Mouse (Mus musculus) right cerebral cortex, postnatal 14 days (tissue): ENCODE measurements around the gene Fuca1.
"Not testable (repeated sequence)": the region's sequence is repeated elsewhere in the genome, so short reads cannot be mapped to it uniquely, and the experiment has no call there.

Experiments used
- DNase-seq: peaks from one replicate; pipeline ENCODE4 v3.0.0; 2022

Fuca1 gene

DNA sequence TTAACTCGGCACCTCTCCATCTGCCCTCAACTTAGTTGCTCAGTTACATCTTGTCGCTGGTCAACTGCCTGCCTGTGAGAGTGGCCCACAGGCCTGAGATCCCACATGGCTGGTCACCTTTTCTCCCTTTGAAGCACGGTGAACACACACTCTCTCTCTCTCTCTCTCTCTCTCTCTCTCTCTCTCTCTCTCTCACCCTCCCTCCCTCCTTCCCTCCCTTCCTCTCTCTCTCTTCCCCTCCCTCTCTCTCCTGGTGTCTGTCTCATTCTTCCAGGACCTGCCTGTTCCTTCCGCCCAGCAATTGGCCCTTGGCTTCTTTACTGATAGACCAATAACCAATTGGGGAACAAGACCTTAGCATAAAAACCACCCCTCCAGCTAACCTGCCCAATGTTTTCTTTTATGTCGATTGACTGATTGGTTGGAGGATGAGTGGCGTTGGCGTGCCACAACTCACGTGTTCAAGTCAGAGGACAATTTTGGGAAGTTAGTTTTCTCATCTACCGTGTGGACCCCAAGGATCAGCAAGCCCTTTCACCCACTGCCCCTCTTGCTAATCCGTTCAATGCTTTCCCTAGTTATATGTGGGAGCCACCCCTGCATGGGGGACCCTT is 5.8 kb downstream of the Fuca1 start:
- DNase-seq, result no peak

DNA sequence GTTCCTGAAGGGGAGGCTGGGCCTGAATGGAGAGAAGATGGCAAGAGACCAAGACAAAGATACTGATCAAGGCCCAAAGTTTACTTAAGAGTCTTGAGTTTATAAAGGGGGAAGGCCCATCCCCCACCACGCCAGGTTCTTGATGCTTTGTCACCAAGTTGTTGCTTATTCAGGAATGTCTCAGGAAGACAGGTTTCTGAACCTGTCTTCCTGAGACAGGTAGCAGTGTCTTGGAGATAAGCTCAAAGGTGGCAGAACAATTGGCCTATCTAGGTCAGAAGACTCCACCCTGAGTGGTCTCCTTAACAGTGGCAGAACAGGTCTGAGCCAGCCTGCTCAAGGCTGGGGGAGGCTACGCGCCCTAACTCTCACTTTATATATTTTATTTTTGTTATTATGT is 6.3 kb downstream of the Fuca1 start:
- no peak for DNase-seq

DNA sequence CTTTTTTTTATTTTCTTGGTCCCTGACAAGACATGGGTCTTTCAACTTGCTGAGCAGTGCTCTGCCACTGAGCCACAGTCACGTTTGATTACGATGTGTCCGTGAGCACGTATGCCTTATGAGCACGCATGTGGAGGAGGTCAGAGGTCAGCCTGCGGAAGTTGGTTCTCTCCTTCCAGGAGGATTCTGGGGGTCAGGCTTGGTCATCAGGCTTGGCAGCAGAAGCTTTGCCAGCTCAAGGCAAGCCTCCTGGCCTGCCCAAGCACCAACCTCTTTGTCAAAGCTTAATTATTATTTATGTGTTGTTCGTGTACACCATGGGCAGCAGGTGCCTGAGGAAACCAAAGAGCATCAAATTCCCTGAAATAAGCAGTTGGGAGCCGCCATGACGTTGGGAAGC is 7.8 kb downstream of the Fuca1 start:
- no peak for DNase-seq

DNA sequence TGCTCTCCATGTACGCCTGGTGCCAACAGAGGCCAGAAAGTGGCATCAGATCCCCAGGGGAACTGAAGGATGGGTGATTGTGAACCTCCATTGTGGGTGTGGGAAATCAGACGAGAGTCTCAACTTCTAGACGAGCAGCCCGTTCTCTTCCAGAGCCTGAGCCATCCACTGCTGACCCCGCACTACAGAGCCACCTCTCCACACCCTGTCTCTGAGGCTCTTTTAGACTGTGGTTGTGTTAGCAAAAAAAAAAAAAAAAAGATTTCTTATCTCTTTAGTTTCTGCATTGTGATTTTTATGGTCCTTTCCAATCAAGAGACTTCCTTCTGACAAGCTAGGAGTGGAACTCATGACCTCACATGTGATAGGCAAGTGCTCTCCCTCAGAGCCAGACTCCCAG is 8.9 kb downstream of the Fuca1 start:
- no peak for DNase-seq

- DNase-seq, result no peak
Measured at GRCm38 (mm10) chr4:135929828-135930227, 9.3 kb downstream of the Fuca1 start.

DNA sequence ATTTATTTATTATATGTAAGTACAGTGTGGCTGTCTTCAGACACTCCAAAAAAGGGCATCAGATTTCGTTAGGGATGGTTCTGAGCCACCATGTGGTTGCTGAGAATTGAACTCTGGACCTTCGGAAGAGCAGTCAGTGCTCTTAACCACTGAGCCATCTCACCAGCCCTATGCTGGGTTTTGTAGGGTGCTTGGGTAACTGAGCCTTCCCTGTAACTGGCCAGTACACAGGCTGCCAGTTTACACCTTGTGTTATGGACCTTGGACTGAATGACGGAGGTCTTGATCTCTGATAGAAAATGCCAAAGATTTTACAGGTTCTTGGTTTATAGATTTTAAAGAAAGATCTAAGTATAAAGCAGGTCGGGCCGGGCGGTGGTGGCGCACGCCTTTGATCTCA is 9.7 kb downstream of the Fuca1 start:
- no peak for DNase-seq

DNA sequence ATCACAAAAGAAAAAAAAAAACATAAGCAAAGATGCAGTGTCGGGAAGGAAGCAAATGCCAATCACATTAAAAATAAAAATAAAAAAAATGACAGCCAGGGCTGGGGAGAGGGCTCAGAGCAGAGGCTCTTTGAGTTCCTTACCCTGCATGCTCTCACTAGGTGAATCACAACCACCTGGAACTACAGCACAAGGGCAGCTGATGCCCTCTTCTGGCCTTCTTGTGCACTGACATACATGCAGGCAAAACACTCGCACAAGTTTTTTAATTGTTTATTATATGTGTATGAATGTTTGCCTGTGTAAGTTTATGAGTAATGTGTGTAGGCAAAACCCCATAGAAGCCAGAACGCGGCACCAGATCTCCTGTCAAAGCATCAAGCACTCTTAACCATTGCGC is 11.3 kb downstream of the Fuca1 start:
- no peak for DNase-seq

DNA sequence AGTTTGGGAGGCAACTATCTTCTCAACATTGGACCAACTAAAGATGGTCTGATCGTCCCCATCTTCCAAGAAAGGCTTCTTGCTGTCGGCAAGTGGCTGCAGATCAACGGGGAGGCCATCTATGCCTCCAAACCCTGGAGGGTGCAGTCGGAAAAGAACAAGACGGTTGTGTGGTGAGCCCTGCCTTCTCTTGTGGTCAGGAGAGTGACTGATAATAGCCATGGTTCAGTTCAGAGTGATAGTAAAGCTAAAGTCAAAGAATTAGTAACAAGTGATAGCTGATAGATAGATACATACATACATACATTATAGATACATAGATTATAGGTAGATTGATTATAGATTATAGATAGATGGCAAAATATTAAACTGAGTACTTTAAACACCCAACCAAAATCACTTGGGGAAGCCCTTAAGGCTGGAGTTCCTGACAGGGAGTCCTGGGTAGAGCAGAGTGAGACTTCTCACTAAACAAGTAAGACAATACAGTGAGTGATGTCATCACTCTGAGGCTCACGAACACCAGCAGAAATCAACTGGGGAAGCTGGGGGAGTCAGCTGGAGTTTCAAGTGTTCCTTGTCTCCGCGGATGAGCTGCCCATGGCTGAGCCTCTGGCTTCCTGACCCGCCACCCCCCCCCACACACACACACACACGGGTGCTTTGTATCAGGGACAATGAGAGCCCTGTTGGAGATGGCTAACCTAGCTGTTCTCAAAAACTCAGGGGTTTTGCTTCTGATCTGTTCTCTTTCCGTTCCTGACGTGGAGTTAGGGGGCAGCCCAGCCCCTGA is 14.4 kb downstream of the Fuca1 start:
- DNase-seq, result no peak

DNA sequence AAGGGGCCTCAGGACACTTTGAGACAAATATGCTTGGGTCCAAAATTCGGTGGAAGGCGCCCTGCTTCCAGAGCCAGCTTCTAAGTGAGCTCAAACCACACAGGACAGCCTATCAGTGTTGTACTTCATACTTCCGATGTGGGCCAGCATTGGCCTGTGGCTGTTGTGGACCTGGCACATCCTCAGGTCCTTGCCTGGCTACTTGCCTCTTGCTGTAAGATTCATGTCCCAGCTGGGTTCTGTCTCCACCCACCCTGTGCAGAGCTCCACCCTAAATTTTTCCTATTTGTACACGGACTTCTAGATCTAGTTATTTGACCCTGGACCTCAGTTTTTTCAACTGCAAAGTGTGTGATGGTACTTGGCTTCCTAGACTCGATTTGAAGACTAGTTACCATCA is 15.0 kb downstream of the Fuca1 start:
- DNase-seq, result no peak

GRCm38 (mm10) chr4:135938858-135939257 is 18.3 kb downstream of the Fuca1 start:
- DNase-seq, result no peak

- DNase-seq, result not testable (repeated sequence)
Measured at GRCm38 (mm10) chr4:135941026-135941425, 20.5 kb downstream of the Fuca1 start.

GRCm38 (mm10) chr4:135942193-135942592 is 21.7 kb downstream of the Fuca1 start:
- DNase-seq, result no peak

GRCm38 (mm10) chr4:135943389-135943788 is 22.9 kb downstream of the Fuca1 start:
- no peak for DNase-seq

DNA sequence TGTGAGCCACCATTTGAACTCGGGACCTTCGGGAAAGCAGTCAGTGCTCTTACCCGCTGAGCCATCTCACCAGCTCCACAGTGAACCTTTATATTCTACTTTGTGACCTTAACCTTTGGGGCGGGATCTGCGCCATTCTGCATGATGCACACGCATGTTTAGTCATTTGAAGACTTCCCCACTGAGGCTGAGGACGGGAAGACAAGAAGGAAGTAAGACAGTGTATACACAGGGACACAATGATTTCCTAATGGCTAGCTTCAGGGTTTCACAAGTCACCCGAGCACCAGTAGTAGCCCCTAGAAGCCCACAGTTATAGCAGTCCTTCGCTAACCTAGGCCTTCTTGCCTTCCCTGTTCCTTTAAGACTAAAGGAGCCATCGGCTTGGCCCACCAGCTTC is 25.2 kb downstream of the Fuca1 start:
- no peak for DNase-seq

GRCm38 (mm10) chr4:135946278-135946658 is 25.7 kb downstream of the Fuca1 start, which contains the start of gene Hmgcl:
Gene Hmgcl (plus strand): TSS chr4:135946448.
- peak; percentile 94 for DNase-seq

- DNase-seq, result no peak
Measured at GRCm38 (mm10) chr4:135946659-135947301, 26.2 kb downstream of the Fuca1 start.

- no peak for DNase-seq
Measured at GRCm38 (mm10) chr4:135948142-135948541, 27.6 kb downstream of the Fuca1 start.

- DNase-seq, result no peak
Measured at GRCm38 (mm10) chr4:135949475-135949874, 28.9 kb downstream of the Fuca1 start.

- DNase-seq, result no peak
Measured at GRCm38 (mm10) chr4:135949911-135950310, 29.4 kb downstream of the Fuca1 start.

DNA sequence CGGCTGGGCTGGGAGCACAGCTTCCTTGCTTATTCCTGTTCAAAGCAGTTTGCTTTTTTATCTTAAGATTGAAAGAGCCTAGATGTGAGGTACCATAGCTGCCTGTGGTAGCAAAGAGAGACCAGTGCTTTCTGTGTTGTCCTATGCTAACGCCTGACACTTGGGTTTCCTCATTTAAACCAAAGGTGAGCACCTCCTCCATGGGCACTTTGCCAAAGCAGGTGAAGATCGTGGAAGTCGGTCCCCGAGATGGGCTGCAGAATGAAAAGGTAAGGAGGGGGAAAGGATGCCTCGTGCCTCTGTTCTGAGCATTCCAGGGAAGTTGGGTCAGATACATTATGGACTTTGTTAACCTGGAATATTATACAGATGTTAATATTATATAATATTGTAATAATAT is 29.8 kb downstream of the Fuca1 start:
- no peak for DNase-seq

- DNase-seq, result no peak
Measured at GRCm38 (mm10) chr4:135951505-135951904, 31.0 kb downstream of the Fuca1 start.

GRCm38 (mm10) chr4:135953179-135953578 is 32.6 kb downstream of the Fuca1 start:
- DNase-seq, result no peak

GRCm38 (mm10) chr4:135954241-135954640 is 33.7 kb downstream of the Fuca1 start:
- DNase-seq, result peak; percentile 75

DNA sequence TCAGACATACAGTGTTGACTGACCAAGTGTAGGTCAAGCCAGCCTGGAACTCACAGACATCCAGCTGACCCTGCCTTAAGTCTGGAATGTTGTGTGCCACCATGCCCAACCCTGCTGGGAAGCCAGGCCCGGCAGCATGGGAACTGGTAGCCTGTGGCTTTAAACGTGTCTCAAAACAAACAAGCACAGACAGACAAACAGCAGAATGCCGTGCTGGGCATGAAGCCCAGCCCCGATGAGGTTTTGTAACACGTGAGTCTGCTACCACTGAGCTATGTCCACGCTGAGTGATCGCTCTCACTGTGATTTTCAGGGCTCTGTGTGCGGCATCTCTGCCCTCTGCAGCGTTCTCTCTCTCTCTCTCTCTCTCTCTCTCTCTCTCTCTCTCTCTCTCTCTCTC is 35.4 kb downstream of the Fuca1 start:
- no peak for DNase-seq
